Mouse (Mus musculus) spleen, postnatal 10 days (tissue): ENCODE data around the gene Slc22a23.

Source experiments
- DNase-seq, 2 experiments: peaks; one replicate each; pipeline ENCODE4 v3.0.0; 2021 to 2022; ENCODE audit warnings: low spot score in 2 of 2

Slc22a23 gene

DNA sequence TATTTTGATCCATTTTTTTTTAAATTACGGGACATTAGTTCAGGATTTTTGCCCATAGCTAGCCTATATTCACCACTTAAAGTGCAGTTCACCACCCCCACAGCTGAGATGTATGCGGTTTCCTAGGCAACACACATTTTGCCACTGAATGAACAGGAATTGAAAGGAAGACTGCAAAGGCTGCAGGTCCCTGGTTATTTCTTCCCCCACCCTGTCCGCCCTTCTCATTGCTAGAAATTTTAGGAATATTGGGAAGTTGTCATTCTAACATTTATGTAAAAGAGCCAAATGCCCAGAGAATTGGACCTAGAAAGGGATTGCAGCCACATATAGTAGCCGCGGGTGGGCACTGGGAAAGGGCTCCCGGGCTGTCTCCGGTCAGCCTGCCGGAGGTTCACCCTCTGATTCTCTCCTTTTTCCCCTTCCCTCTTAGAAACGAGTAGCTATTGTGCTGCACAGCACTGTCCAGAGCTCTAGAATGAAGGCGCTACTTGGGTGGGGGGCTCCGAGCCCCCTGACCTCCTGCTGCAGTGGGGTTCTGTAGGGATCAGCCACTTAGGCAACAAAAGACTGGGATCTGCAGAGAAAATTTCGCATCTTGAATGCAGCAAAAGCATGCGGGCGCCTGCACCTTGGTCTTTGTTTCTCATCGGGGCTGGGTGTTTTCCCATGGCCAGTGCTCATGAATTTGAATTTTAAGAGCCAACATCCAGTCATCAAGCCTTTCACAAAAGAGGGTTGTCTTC, 211.5 kb downstream of the Slc22a23 start:
- no peak for DNase-seq

GRCm38 (mm10) chr13:34132875-34133274, 212.1 kb downstream of the Slc22a23 start:
- DNase-seq = no peak

GRCm38 (mm10) chr13:34132299-34132698, 212.7 kb downstream of the Slc22a23 start:
- DNase-seq = no peak

- DNase-seq = peak in 1 of 2 experiments; percentile 75
Measured at GRCm38 (mm10) chr13:34131708-34132060, 213.3 kb downstream of the Slc22a23 start.

GRCm38 (mm10) chr13:34131011-34131707, 213.8 kb downstream of the Slc22a23 start:
- DNase-seq = peak in 1 of 2 experiments; percentile 41

- DNase-seq = peak in 1 of 2 experiments; percentile 54
Measured at GRCm38 (mm10) chr13:34130226-34130731, 214.7 kb downstream of the Slc22a23 start, which contains the start of gene Tubb2b. TSS of gene Tubb2b (minus strand) at chr13:34130466.

GRCm38 (mm10) chr13:34129485-34130225, 215.3 kb downstream of the Slc22a23 start:
- peak; percentile 18 to 53 for DNase-seq
